Mouse (Mus musculus) liver, embryonic 13.5 days (tissue): ENCODE data around the gene Wipi2. TPM values are rescaled to one million over a fixed set of nuclear protein-coding genes. Genes with fewer than 3 reads are reported as not detected.
A peak's percentile ranks its signal among the peaks of the same experiment; 100 is the strongest.

Experiments
- ATAC-seq: fragments of 200-750 bp; cut with Nextera tagmentation; 2 replicates; pipeline ENCODE4 v1.8.0; 2017; ENCODE audit warnings: low read depth, mild to moderate bottlenecking, moderate number of reproducible peaks, moderate library complexity
- DNase-seq: peaks from one replicate; pipeline ENCODE4 v3.0.0; 2022
- H3K27ac ChIP-seq: fragments of 300-500 bp; sonication (generic); 2 replicates; pipeline ENCODE4 v1.5.1; 2015; ENCODE audit warnings: moderate library complexity, mild to moderate bottlenecking, inconsistent platforms
- H3K27me3 ChIP-seq: fragments of 300-500 bp; sonication (generic); 2 replicates; pipeline ENCODE4 v1.6.1; 2015; ENCODE audit warnings: mild to moderate bottlenecking, inconsistent platforms
- H3K36me3 ChIP-seq: fragments of 300-500 bp; sonication (generic); 2 replicates; pipeline ENCODE4 v1.6.1; 2015; ENCODE audit warnings: mild to moderate bottlenecking, inconsistent platforms
- H3K4me1 ChIP-seq: fragments of 300-500 bp; sonication (generic); replicated peaks from 2 replicates; pipeline ENCODE4 v1.6.1; 2015; ENCODE audit warnings: inconsistent platforms
- H3K4me2 ChIP-seq: fragments of 300-500 bp; sonication (generic); 2 replicates; pipeline ENCODE4 v1.6.1; 2015; ENCODE audit warnings: inconsistent platforms, mild to moderate bottlenecking, moderate library complexity
- H3K4me3 ChIP-seq: fragments of 300-500 bp; sonication (generic); replicated peaks from 2 replicates; pipeline ENCODE4 v1.5.1; 2015; ENCODE audit warnings: mild to moderate bottlenecking, inconsistent platforms
- H3K9ac ChIP-seq: fragments of 300-500 bp; sonication (generic); 2 replicates; pipeline ENCODE4 v1.6.1; 2015; ENCODE audit warnings: mild to moderate bottlenecking, inconsistent platforms
- H3K9me3 ChIP-seq: fragments of 300-500 bp; sonication (generic); replicated peaks from 2 replicates; pipeline ENCODE4 v1.6.1; 2016; ENCODE audit warnings: inconsistent platforms
- WGBS: fragments of 180-500 bp; shearing (Covaris S2); methylation state at CpG from one replicate; pipeline ENCODE4 v1.1.7; 2015; ENCODE audit not compliant: insufficient replicate concordance; 5-methylcytosine and 5-hydroxymethylcytosine counted together
- polyA plus RNA-seq: library from polyadenylated mRNA; unstranded; fragments of >200 nt; fragmentation: Nextera tagmentation; extraction: Ambion mirVana; gene quantifications from 2 replicates; pipeline ENCODE4 v1.2.1, GENCODE M21; 2015

Gene Wipi2
- polyA plus RNA-seq, 1 experiment from 2014 or later: 35.4 TPM

GRCm38 (mm10) chr5:142693738-142694430 is 66.4 kb downstream of the Wipi2 start:
- DNase-seq: no peak
- Histone ChIP-seq H3K27me3 (peaks cover 24% of the 10 kb centered on the region), H3K4me1 (no peaks in the 10 kb centered on the region), H3K9me3 (no peaks in the 10 kb centered on the region), H3K9ac (no peak overlapping the region), H3K4me2 (no peak overlapping the region), H3K27ac (no peak overlapping the region), H3K36me3 (no peaks in the 10 kb centered on the region), H3K4me3 (no peak overlapping the region)
- 42% methylated on average over 8 of the region's 8 CpGs for WGBS
- no peak for ATAC-seq

GRCm38 (mm10) chr5:142694627-142695340 is 67.3 kb downstream of the Wipi2 start:
- no peak overlapping the region for H3K9ac ChIP-seq
- DNase-seq (peak; percentile 35), ATAC-seq (no peak)
- H3K4me2 ChIP-seq: no peak overlapping the region
- no peak overlapping the region for H3K27ac ChIP-seq
- no peaks in the 10 kb centered on the region for H3K36me3 ChIP-seq
- H3K4me3 ChIP-seq: no peak overlapping the region
- no peaks in the 10 kb centered on the region for H3K9me3 ChIP-seq
- 6% methylated on average over 12 of the region's 12 CpGs for WGBS
- peaks cover 27% of the 10 kb centered on the region for H3K27me3 ChIP-seq
- H3K4me1 ChIP-seq: no peaks in the 10 kb centered on the region

GRCm38 (mm10) chr5:142696258-142696657 is 68.8 kb downstream of the Wipi2 start:
- no peak for DNase-seq
- no peaks in the 10 kb centered on the region; the same call in 1 of the 2 replicates for H3K4me1 ChIP-seq
- H3K4me3 ChIP-seq: no peak overlapping the region
- H3K36me3 ChIP-seq: no peaks in the 10 kb centered on the region
- no peak overlapping the region for H3K4me2 ChIP-seq
- H3K9ac ChIP-seq: no peak overlapping the region
- H3K27ac ChIP-seq: no peak overlapping the region
- no peak for ATAC-seq
- H3K9me3 ChIP-seq: no peaks in the 10 kb centered on the region
- H3K27me3 ChIP-seq: peaks cover 41% of the 10 kb centered on the region
- WGBS: 31% methylated on average over 6 of the region's 6 CpGs

GRCm38 (mm10) chr5:142696865-142697264 is 69.4 kb downstream of the Wipi2 start:
- Histone ChIP-seq H3K4me2 (no peak overlapping the region), H3K9ac (no peak overlapping the region), H3K4me1 (peaks cover 5% of the 10 kb centered on the region), H3K27me3 (peaks cover 47% of the 10 kb centered on the region), H3K4me3 (no peak overlapping the region), H3K9me3 (no peaks in the 10 kb centered on the region), H3K36me3 (no peaks in the 10 kb centered on the region), H3K27ac (no peak overlapping the region)
- 73% methylated on average over 6 of the region's 6 CpGs for WGBS
- ATAC-seq (no peak), DNase-seq (no peak)

GRCm38 (mm10) chr5:142697742-142698141 is 70.2 kb downstream of the Wipi2 start:
- Histone ChIP-seq H3K9me3 (no peaks in the 10 kb centered on the region), H3K9ac (no peak overlapping the region), H3K27ac (no peak overlapping the region), H3K27me3 (peaks cover 56% of the 10 kb centered on the region), H3K4me1 (peaks cover 14% of the 10 kb centered on the region), H3K4me3 (no peak overlapping the region), H3K36me3 (no peaks in the 10 kb centered on the region), H3K4me2 (no peak overlapping the region)
- 43% methylated on average over 2 of the region's 2 CpGs for WGBS
- ATAC-seq: no peak
- DNase-seq: no peak

- H3K27me3 ChIP-seq: peaks cover 66% of the 10 kb centered on the region
- H3K36me3 ChIP-seq: no peaks in the 10 kb centered on the region
- H3K4me2 ChIP-seq: peak overlapping the region; percentile 74
- peaks cover 14% of the 10 kb centered on the region for H3K4me1 ChIP-seq
- DNase-seq (no peak), ATAC-seq (peak; percentile 40; the same call in 1 of the 2 replicates)
- no peak overlapping the region for H3K4me3 ChIP-seq
- no peaks in the 10 kb centered on the region for H3K9me3 ChIP-seq
- no peak overlapping the region for H3K9ac ChIP-seq
- H3K27ac ChIP-seq: no peak overlapping the region
- WGBS: 7% methylated on average over 15 of the region's 15 CpGs
Measured at GRCm38 (mm10) chr5:142700842-142701589, 73.5 kb downstream of the Wipi2 start.

- ATAC-seq (peak; percentile 68), DNase-seq (no peak)
- Histone ChIP-seq H3K4me1 (peaks cover 14% of the 10 kb centered on the region), H3K4me2 (peak overlapping the region; percentile 74), H3K9me3 (no peaks in the 10 kb centered on the region), H3K36me3 (no peaks in the 10 kb centered on the region), H3K4me3 (peak overlapping the region; percentile 53), H3K27me3 (peaks cover 66% of the 10 kb centered on the region), H3K27ac (no peak overlapping the region), H3K9ac (peak overlapping the region; percentile 33)
- 1% methylated on average over 70 of the region's 72 CpGs for WGBS
Measured at GRCm38 (mm10) chr5:142701651-142702510, 74.4 kb downstream of the Wipi2 start.

- Histone ChIP-seq H3K4me1 (peaks cover 14% of the 10 kb centered on the region), H3K27ac (no peak overlapping the region), H3K9ac (peak overlapping the region; percentile 33), H3K4me2 (peak overlapping the region; percentile 74), H3K9me3 (no peaks in the 10 kb centered on the region), H3K4me3 (peak overlapping the region; percentile 53), H3K36me3 (no peaks in the 10 kb centered on the region), H3K27me3 (peaks cover 64% of the 10 kb centered on the region)
- DNase-seq: no peak
- 24% methylated on average over 18 of the region's 18 CpGs for WGBS
- no peak for ATAC-seq
Measured at GRCm38 (mm10) chr5:142702511-142703138, 75.1 kb downstream of the Wipi2 start.

GRCm38 (mm10) chr5:142703569-142703968 is 76.1 kb downstream of the Wipi2 start:
- DNase-seq (no peak), ATAC-seq (no peak)
- Histone ChIP-seq H3K9ac (no peak overlapping the region), H3K4me3 (no peak overlapping the region), H3K4me2 (no peak overlapping the region), H3K4me1 (peaks cover 14% of the 10 kb centered on the region), H3K27me3 (peaks cover 56% of the 10 kb centered on the region), H3K9me3 (no peaks in the 10 kb centered on the region), H3K36me3 (no peaks in the 10 kb centered on the region), H3K27ac (no peak overlapping the region)
- WGBS: 73% methylated on average over 10 of the region's 10 CpGs

GRCm38 (mm10) chr5:142707709-142708108 is 80.2 kb downstream of the Wipi2 start:
- ATAC-seq: no peak
- Histone ChIP-seq H3K36me3 (no peaks in the 10 kb centered on the region), H3K27ac (no peak overlapping the region), H3K4me1 (peaks cover under 1% of the 10 kb centered on the region; the same call in 1 of the 2 replicates), H3K9me3 (peaks cover 8% of the 10 kb centered on the region; the same call in 1 of the 2 replicates), H3K27me3 (peaks cover 21% of the 10 kb centered on the region), H3K4me3 (no peak overlapping the region), H3K4me2 (no peak overlapping the region), H3K9ac (no peak overlapping the region)
- DNase-seq: no peak
- WGBS: 74% methylated on average over 5 of the region's 5 CpGs
